8 mouse cellular contexts compared by ENCODE assay signal in genomic region chr3:87768844-87769243, GRCm38 (mm10). TPM values are rescaled to one million over a fixed set of nuclear protein-coding genes. Genes with fewer than 3 reads are reported as not detected.
DNase-seq lines count a peak whose midpoint lies in the region; ATAC-seq and TF ChIP-seq lines count a peak whose summit lies in the region.

No protein-coding gene starts in this region.

- WGBS in embryonic facial prominence, embryonic 12.5 days = 2% methylated on average over 30 of the region's 37 CpGs
- WGBS in heart, embryonic 13.5 days = under 1% methylated on average over 37 of the region's 37 CpGs
- under 1% methylated on average over 31 of the region's 37 CpGs for WGBS in kidney, embryonic 16.5 days
- under 1% methylated on average over 36 of the region's 37 CpGs for WGBS in lung, embryonic 14.5 days
- 2% methylated on average over 33 of the region's 37 CpGs for WGBS in neural tube, embryonic 15.5 days

- TF ChIP-seq CTCF in lung, embryonic 14.5 days (IDR thresholded peaks at IDR 0.05; ENCODE audit: low read depth) = peak; percentile 84

- peak overlapping the region; percentile 57 for H3K27ac ChIP-seq in embryonic facial prominence, embryonic 12.5 days
- H3K27ac ChIP-seq in heart, embryonic 13.5 days (replicated peaks) = peak overlapping the region; percentile 82
- peak overlapping the region; percentile 91 for H3K27ac ChIP-seq in kidney, embryonic 16.5 days (ENCODE audit: low read length)
- H3K27ac ChIP-seq in lung, embryonic 14.5 days (ENCODE audit: low read depth) = peak overlapping the region; percentile 77
- H3K27ac ChIP-seq in neural tube, embryonic 15.5 days (replicated peaks) = peak overlapping the region; percentile 54

- ATAC-seq in embryonic facial prominence, embryonic 12.5 days (ENCODE audit: insufficient number of reproducible peaks, insufficient read depth, low FRiP score, low TSS enrichment) = no peak
- peak; percentile 67; the same call in 1 of the 2 replicates for ATAC-seq in heart, embryonic 13.5 days (ENCODE audit: extremely low read depth, insufficient number of reproducible peaks, low FRiP score, low TSS enrichment)
- peak; percentile 76 for ATAC-seq in kidney, embryonic 16.5 days (ENCODE audit: low FRiP score, low TSS enrichment)
- ATAC-seq in lung, embryonic 14.5 days (ENCODE audit: insufficient read depth) = peak; percentile 62
- no peak for ATAC-seq in neural tube, embryonic 15.5 days (ENCODE audit: low FRiP score)

- peak overlapping the region; percentile 54 for H3K4me2 ChIP-seq in embryonic facial prominence, embryonic 12.5 days (replicated peaks)
- peak overlapping the region; percentile 72 for H3K4me2 ChIP-seq in heart, embryonic 13.5 days
- H3K4me2 ChIP-seq in kidney, embryonic 16.5 days (replicated peaks; ENCODE audit: low read depth, low read length) = peak overlapping the region; percentile 72
- H3K4me2 ChIP-seq in lung, embryonic 14.5 days = peak overlapping the region; percentile 65
- H3K4me2 ChIP-seq in neural tube, embryonic 15.5 days = peak overlapping the region; percentile 50

- H3K36me3 ChIP-seq in embryonic facial prominence, embryonic 12.5 days = no peaks in the 10 kb centered on the region
- H3K36me3 ChIP-seq in heart, embryonic 13.5 days = no peaks in the 10 kb centered on the region
- H3K36me3 ChIP-seq in kidney, embryonic 16.5 days (ENCODE audit: insufficient read depth, low read length) = no peaks in the 10 kb centered on the region
- H3K36me3 ChIP-seq in lung, embryonic 14.5 days (ENCODE audit: insufficient read depth) = no peaks in the 10 kb centered on the region
- no peaks in the 10 kb centered on the region for H3K36me3 ChIP-seq in neural tube, embryonic 15.5 days

- H3K4me3 ChIP-seq in embryonic facial prominence, embryonic 12.5 days = peak overlapping the region; percentile 46
- H3K4me3 ChIP-seq in heart, embryonic 13.5 days = peak overlapping the region; percentile 65
- H3K4me3 ChIP-seq in kidney, embryonic 16.5 days (ENCODE audit: low read length) = peak overlapping the region; percentile 57
- H3K4me3 ChIP-seq in lung, embryonic 14.5 days (ENCODE audit: low read depth, low read length) = peak overlapping the region; percentile 49
- peak overlapping the region; percentile 37 for H3K4me3 ChIP-seq in neural tube, embryonic 15.5 days (replicated peaks)

- peak; percentile 89 for DNase-seq in 416B (ENCODE audit: low read depth)
- DNase-seq in T-cell, adult 2 months (ENCODE audit: low spot score) = peak; percentile 82
- DNase-seq in lung, embryonic 14.5 days = peak; percentile 89
- DNase-seq in thymus, postnatal 0 days (ENCODE audit: low spot score) = peak; percentile 78

- H3K9ac ChIP-seq in embryonic facial prominence, embryonic 12.5 days = peak overlapping the region; percentile 30
- H3K9ac ChIP-seq in heart, embryonic 13.5 days = peak overlapping the region; percentile 82
- H3K9ac ChIP-seq in kidney, embryonic 16.5 days (replicated peaks; ENCODE audit: low read length) = peak overlapping the region; percentile 74
- peak overlapping the region; percentile 50 for H3K9ac ChIP-seq in lung, embryonic 14.5 days
- 0 out of 2 replicates have a peak overlapping the region, but pooled peaks have one; percentile 30 for H3K9ac ChIP-seq in neural tube, embryonic 15.5 days (replicated peaks)

- H3K27me3 ChIP-seq in embryonic facial prominence, embryonic 12.5 days = peaks cover 18% of the 10 kb centered on the region
- H3K27me3 ChIP-seq in heart, embryonic 13.5 days (replicated peaks) = peaks cover 49% of the 10 kb centered on the region
- H3K27me3 ChIP-seq in kidney, embryonic 16.5 days (ENCODE audit: insufficient read depth, low read length) = no peaks in the 10 kb centered on the region
- no peaks in the 10 kb centered on the region; the same call in 1 of the 2 replicates for H3K27me3 ChIP-seq in lung, embryonic 14.5 days (ENCODE audit: insufficient read depth, low read length)
- H3K27me3 ChIP-seq in neural tube, embryonic 15.5 days (replicated peaks) = peaks cover 56% of the 10 kb centered on the region

- no peaks in the 10 kb centered on the region for H3K9me3 ChIP-seq in embryonic facial prominence, embryonic 12.5 days
- H3K9me3 ChIP-seq in heart, embryonic 13.5 days = no peaks in the 10 kb centered on the region
- no peaks in the 10 kb centered on the region for H3K9me3 ChIP-seq in kidney, embryonic 16.5 days (ENCODE audit: low read length)
- no peaks in the 10 kb centered on the region for H3K9me3 ChIP-seq in lung, embryonic 14.5 days (ENCODE audit: low read depth, low read length)
- H3K9me3 ChIP-seq in neural tube, embryonic 15.5 days (replicated peaks) = no peaks in the 10 kb centered on the region

- H3K4me1 ChIP-seq in embryonic facial prominence, embryonic 12.5 days = peaks cover 24% of the 10 kb centered on the region
- H3K4me1 ChIP-seq in heart, embryonic 13.5 days = peaks cover 44% of the 10 kb centered on the region
- H3K4me1 ChIP-seq in kidney, embryonic 16.5 days (ENCODE audit: insufficient read depth, low read length) = peaks cover 57% of the 10 kb centered on the region
- H3K4me1 ChIP-seq in lung, embryonic 14.5 days (ENCODE audit: insufficient read depth) = peaks cover 27% of the 10 kb centered on the region
- peaks cover 9% of the 10 kb centered on the region; the same call in 1 of the 2 replicates for H3K4me1 ChIP-seq in neural tube, embryonic 15.5 days

RNA-seq across cellular contexts. Expression of gene Lrrc71, which starts 20.4 kb away (rescaled TPM):
- polyA plus RNA-seq in embryonic facial prominence, embryonic 12.5 days (2016; fragmentation: Nextera tagmentation; extraction: Ambion mirVana) = 0.28 and 0.31 TPM in 2 replicates
- polyA plus RNA-seq in heart, embryonic 13.5 days (2015; fragmentation: Nextera tagmentation; extraction: Ambion mirVana) = 0.25 TPM in 1 of 2 replicates, not detected in the other
- polyA plus RNA-seq in kidney, embryonic 16.5 days (2015; fragmentation: Nextera tagmentation; extraction: Ambion mirVana) = 0.87 and 0.89 TPM in 2 replicates
- 0.63 and 0.77 TPM in 2 replicates for polyA plus RNA-seq in lung, embryonic 14.5 days (2014; fragmentation: Nextera tagmentation; extraction: Ambion mirVana)
- polyA plus RNA-seq in neural tube, embryonic 15.5 days (2015; fragmentation: Nextera tagmentation; extraction: Ambion mirVana) = 0.44 and 1.0 TPM in 2 replicates
- 0.42 and 0.66 TPM in 2 replicates for polyA plus RNA-seq in thymus, postnatal 0 days (2015; fragmentation: Nextera tagmentation; extraction: Ambion mirVana)

RNA-seq across cellular contexts. Expression of gene Ntrk1, which starts 26.1 kb away (rescaled TPM):
- polyA plus RNA-seq in embryonic facial prominence, embryonic 12.5 days (2016; fragmentation: Nextera tagmentation; extraction: Ambion mirVana) = 40.0 and 51.7 TPM in 2 replicates
- polyA plus RNA-seq in heart, embryonic 13.5 days (2015; fragmentation: Nextera tagmentation; extraction: Ambion mirVana) = 0.66 and 1.5 TPM in 2 replicates
- 6.1 and 6.4 TPM in 2 replicates for polyA plus RNA-seq in kidney, embryonic 16.5 days (2015; fragmentation: Nextera tagmentation; extraction: Ambion mirVana)
- polyA plus RNA-seq in lung, embryonic 14.5 days (2014; fragmentation: Nextera tagmentation; extraction: Ambion mirVana) = 0.22 and 0.39 TPM in 2 replicates
- polyA plus RNA-seq in neural tube, embryonic 15.5 days (2015; fragmentation: Nextera tagmentation; extraction: Ambion mirVana) = 41.2 and 50.1 TPM in 2 replicates
- 0.15 and 0.48 TPM in 2 replicates for polyA plus RNA-seq in thymus, postnatal 0 days (2015; fragmentation: Nextera tagmentation; extraction: Ambion mirVana)

RNA-seq across cellular contexts. Expression of gene Insrr, which starts 27.9 kb away (rescaled TPM):
- 1.7 and 1.9 TPM in 2 replicates for polyA plus RNA-seq in embryonic facial prominence, embryonic 12.5 days (2016; fragmentation: Nextera tagmentation; extraction: Ambion mirVana)
- polyA plus RNA-seq in heart, embryonic 13.5 days (2015; fragmentation: Nextera tagmentation; extraction: Ambion mirVana) = 0.06 and 0.08 TPM in 2 replicates
- polyA plus RNA-seq in kidney, embryonic 16.5 days (2015; fragmentation: Nextera tagmentation; extraction: Ambion mirVana) = 2.7 and 2.8 TPM in 2 replicates
- 0.05 TPM in 1 of 2 replicates, not detected in the other for polyA plus RNA-seq in lung, embryonic 14.5 days (2014; fragmentation: Nextera tagmentation; extraction: Ambion mirVana)
- polyA plus RNA-seq in neural tube, embryonic 15.5 days (2015; fragmentation: Nextera tagmentation; extraction: Ambion mirVana) = 1.1 and 2.0 TPM in 2 replicates
- 0.04 and 0.05 TPM in 2 replicates for polyA plus RNA-seq in thymus, postnatal 0 days (2015; fragmentation: Nextera tagmentation; extraction: Ambion mirVana)

RNA-seq across cellular contexts. Expression of gene Pear1, which starts 55.3 kb away (rescaled TPM):
- polyA plus RNA-seq in embryonic facial prominence, embryonic 12.5 days (2016; fragmentation: Nextera tagmentation; extraction: Ambion mirVana) = 14.4 and 15.1 TPM in 2 replicates
- polyA plus RNA-seq in heart, embryonic 13.5 days (2015; fragmentation: Nextera tagmentation; extraction: Ambion mirVana) = 17.1 and 18.1 TPM in 2 replicates
- polyA plus RNA-seq in kidney, embryonic 16.5 days (2015; fragmentation: Nextera tagmentation; extraction: Ambion mirVana) = 60.2 and 62.9 TPM in 2 replicates
- 30.2 and 31.7 TPM in 2 replicates for polyA plus RNA-seq in lung, embryonic 14.5 days (2014; fragmentation: Nextera tagmentation; extraction: Ambion mirVana)
- 9.1 and 13.4 TPM in 2 replicates for polyA plus RNA-seq in neural tube, embryonic 15.5 days (2015; fragmentation: Nextera tagmentation; extraction: Ambion mirVana)
- 3.5 and 3.6 TPM in 2 replicates for polyA plus RNA-seq in thymus, postnatal 0 days (2015; fragmentation: Nextera tagmentation; extraction: Ambion mirVana)

Comparison
In these comparisons a context has a peak if more than half of its experiments do, and no peak if none do; other contexts are left out.
1. ATAC-seq: peak in heart, embryonic 13.5 days (single experiment), kidney, embryonic 16.5 days (single experiment) and lung, embryonic 14.5 days (single experiment); none in embryonic facial prominence, embryonic 12.5 days (single experiment) and neural tube, embryonic 15.5 days (single experiment).
2. H3K9ac ChIP-seq: peak in every context shown above with its lines; median percentile 82 in heart, embryonic 13.5 days; 74 in kidney, embryonic 16.5 days; 50 in lung, embryonic 14.5 days; 30 in embryonic facial prominence, embryonic 12.5 days; 30 in neural tube, embryonic 15.5 days.
3. Peak in every context shown above with its lines, with median percentiles within 50 percentile points of each other: DNase-seq, H3K27ac ChIP-seq, H3K4me2 ChIP-seq and H3K4me3 ChIP-seq.